Mouse (Mus musculus) liver, embryonic 15.5 days (tissue): Measurements from ENCODE around the gene Gpr107. TPM values are rescaled to one million over a fixed set of nuclear protein-coding genes. Genes with fewer than 3 reads are reported as not detected.
"Not testable (repeated sequence)": the region's sequence is repeated elsewhere in the genome, so short reads cannot be mapped to it uniquely, and the experiment has no call there.

Experiments used
- ATAC-seq: fragments of 200-750 bp; cut with Nextera tagmentation; 2 replicates; pipeline ENCODE4 v1.8.0; 2017; ENCODE audit warnings: moderate number of reproducible peaks, mild to moderate bottlenecking, moderate library complexity; ENCODE audit not compliant: insufficient read depth
- H3K27ac ChIP-seq: fragments of 300-500 bp; sonication (generic); replicated peaks from 2 replicates; pipeline ENCODE4 v1.5.1; 2015; ENCODE audit warnings: mild to moderate bottlenecking, inconsistent platforms
- H3K27me3 ChIP-seq: fragments of 300-500 bp; sonication (generic); 2 replicates; pipeline ENCODE4 v1.6.1; 2015; ENCODE audit warnings: mild to moderate bottlenecking, inconsistent platforms
- H3K36me3 ChIP-seq: fragments of 300-500 bp; sonication (generic); replicated peaks from 2 replicates; pipeline ENCODE4 v1.6.1; 2015; ENCODE audit warnings: moderate library complexity, mild to moderate bottlenecking, inconsistent platforms
- H3K4me1 ChIP-seq: fragments of 300-500 bp; sonication (generic); replicated peaks from 2 replicates; pipeline ENCODE4 v1.6.1; 2015; ENCODE audit warnings: inconsistent platforms
- H3K4me2 ChIP-seq: fragments of 300-500 bp; sonication (generic); 2 replicates; pipeline ENCODE4 v1.6.1; 2015; ENCODE audit warnings: moderate library complexity, mild to moderate bottlenecking, inconsistent platforms
- H3K4me3 ChIP-seq: fragments of 300-500 bp; sonication (generic); replicated peaks from 2 replicates; pipeline ENCODE4 v1.5.1; 2015; ENCODE audit warnings: mild to moderate bottlenecking, inconsistent platforms
- H3K9ac ChIP-seq: fragments of 300-500 bp; sonication (generic); 2 replicates; pipeline ENCODE4 v1.6.1; 2015; ENCODE audit warnings: moderate library complexity, mild to moderate bottlenecking, inconsistent platforms
- H3K9me3 ChIP-seq: fragments of 300-500 bp; sonication (generic); replicated peaks from 2 replicates; pipeline ENCODE4 v1.6.1; 2016; ENCODE audit warnings: inconsistent platforms
- WGBS: fragments of 180-500 bp; shearing (Covaris S2); methylation state at CpG from one replicate; pipeline ENCODE4 v1.1.7; 2015; ENCODE audit warnings: mixed read lengths; ENCODE audit not compliant: insufficient replicate concordance; 5-methylcytosine and 5-hydroxymethylcytosine counted together
- polyA plus RNA-seq: library from polyadenylated mRNA; unstranded; fragments of >200 nt; fragmentation: Nextera tagmentation; extraction: Ambion mirVana; gene quantifications from 2 replicates; pipeline ENCODE4 v1.2.1, GENCODE M21; 2015

Gpr107 gene
- polyA plus RNA-seq, 1 experiment from 2014 or later, result 10.4 TPM

DNA sequence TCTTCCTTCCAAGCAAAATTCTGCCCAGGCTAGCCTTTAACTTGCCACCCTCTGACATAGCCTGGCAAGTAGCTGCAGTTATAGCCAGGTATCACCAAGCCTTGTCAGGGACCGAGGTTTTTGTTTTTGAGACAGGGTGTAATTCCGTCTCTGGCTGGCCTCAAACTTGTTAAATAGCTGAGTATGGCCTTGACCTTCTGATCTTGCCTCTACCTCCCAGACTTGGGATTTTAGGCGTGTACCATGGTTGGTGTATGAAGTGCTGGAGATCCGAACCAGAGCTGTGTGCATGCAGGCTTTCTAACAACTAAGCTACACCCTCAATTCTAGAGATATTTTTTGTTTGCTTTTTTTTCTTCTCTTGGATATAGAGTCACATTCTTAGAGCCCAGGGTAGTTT, 9.5 kb downstream of the Gpr107 start:
- peaks cover 88% of the 10 kb centered on the region for H3K4me1 ChIP-seq
- H3K27me3 ChIP-seq, result no peaks in the 10 kb centered on the region
- H3K9ac ChIP-seq, result no peak overlapping the region
- H3K4me3 ChIP-seq, result no peak overlapping the region
- no peak overlapping the region for H3K27ac ChIP-seq
- H3K36me3 ChIP-seq, result 0 out of 2 replicates have a peak, but pooled peaks cover 2% of the 10 kb centered on the region
- H3K9me3 ChIP-seq, result no peaks in the 10 kb centered on the region
- ATAC-seq, result no peak
- H3K4me2 ChIP-seq, result no peak overlapping the region
- 75% methylated on average over 4 of the region's 4 CpGs for WGBS

DNA sequence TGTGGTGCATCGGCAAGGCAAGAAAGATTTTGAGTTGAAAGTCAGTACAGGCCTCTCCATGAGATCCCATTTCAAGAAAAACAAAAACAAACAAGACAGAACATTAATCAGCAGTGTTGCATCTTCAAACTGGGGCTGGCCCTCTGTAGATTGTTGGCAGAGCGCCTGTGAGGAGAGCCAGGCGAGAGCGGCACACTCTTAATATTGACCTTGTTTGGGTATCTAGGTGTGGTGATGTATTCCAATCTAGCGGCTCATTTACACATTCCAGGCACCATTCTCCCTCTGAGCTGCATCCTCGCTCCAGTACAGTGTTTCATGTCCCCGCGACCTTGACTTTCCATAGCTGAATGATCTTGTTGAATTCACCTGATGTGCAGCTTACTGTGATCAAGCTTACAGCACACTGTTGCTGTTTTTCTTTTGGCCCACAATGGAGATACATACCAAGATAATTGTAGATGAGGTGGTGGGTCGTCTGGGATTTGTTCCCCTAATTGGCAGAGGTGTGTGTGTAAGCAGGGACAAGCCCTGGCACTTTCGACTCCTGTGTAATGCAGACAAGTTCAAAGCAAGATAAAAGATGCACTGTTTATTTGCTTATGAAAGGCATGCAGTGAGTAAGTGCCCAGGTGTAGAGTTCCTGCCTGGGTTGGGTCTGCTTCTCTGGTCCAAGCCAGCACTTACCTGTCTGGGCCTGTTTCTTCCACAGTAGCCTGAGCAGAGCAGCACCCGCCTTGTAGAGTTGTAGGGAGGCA, 11.4 kb downstream of the Gpr107 start:
- no peak overlapping the region for H3K9ac ChIP-seq
- no peaks in the 10 kb centered on the region for H3K27me3 ChIP-seq
- no peaks in the 10 kb centered on the region for H3K9me3 ChIP-seq
- H3K4me3 ChIP-seq, result no peak overlapping the region
- ATAC-seq, result no peak
- H3K36me3 ChIP-seq, result peaks cover 16% of the 10 kb centered on the region
- H3K4me2 ChIP-seq, result no peak overlapping the region
- peaks cover 71% of the 10 kb centered on the region for H3K4me1 ChIP-seq
- WGBS, result 75% methylated on average over 11 of the region's 11 CpGs
- H3K27ac ChIP-seq, result no peak overlapping the region

DNA sequence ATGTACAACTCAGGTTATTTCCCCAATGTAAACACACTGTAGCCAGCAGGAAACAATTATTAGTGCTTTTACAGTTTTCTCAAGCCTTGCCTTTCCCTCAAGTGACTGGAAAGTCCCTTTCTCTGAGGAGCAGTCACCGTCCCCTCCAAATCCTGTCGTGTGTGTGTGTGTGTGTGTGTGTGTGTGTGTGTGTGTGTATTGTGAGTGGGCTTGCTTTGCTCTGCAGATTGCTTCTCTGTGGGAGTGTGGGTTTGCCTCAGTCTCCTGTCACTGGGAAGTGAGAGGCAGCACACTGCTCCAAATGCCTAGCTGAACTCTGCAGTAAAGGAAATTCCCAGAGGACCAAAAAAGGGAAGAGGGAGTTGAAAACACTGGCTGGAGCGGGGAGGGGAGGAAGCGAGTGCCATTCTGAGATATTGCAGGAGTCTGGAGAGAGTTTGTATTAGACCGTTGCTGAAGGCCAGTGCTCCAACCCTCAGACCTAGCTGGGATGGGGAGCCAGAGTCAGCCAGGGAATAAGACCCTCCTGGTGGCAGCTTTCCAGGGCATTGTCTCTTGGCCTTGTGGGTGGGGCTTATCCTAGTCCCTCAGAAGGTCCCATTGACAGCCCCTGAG, 12.8 kb downstream of the Gpr107 start:
- Histone ChIP-seq H3K9ac (no peak overlapping the region), H3K4me3 (no peak overlapping the region), H3K9me3 (no peaks in the 10 kb centered on the region), H3K4me1 (peaks cover 61% of the 10 kb centered on the region), H3K4me2 (no peak overlapping the region), H3K27me3 (no peaks in the 10 kb centered on the region), H3K36me3 (peaks cover 30% of the 10 kb centered on the region), H3K27ac (peak overlapping the region; percentile 19; the same call in 1 of the 2 replicates)
- ATAC-seq, result no peak
- 55% methylated on average over 5 of the region's 5 CpGs for WGBS

DNA sequence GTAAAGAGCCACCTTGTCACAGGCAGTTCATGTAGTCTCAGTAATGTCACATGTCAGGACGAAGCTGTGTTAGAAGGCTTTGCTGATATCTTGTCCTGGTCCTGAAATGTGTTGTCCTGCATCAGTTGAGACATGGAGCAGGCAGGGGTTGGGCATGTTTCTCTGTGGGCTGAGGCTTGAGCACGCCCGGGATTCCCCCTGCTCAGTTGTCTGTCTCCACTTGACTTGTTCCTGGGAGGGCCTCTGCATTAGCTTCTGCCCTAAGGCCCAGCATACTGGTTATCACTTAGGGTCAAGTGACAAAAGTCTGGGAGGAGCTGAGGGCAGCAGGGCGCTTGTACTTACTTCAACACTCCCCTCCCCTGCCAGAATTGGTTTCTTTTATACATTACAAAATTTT, 13.4 kb downstream of the Gpr107 start:
- 39% methylated on average over 4 of the region's 4 CpGs for WGBS
- Histone ChIP-seq H3K4me2 (no peak overlapping the region), H3K27me3 (no peaks in the 10 kb centered on the region), H3K9ac (no peak overlapping the region), H3K36me3 (peaks cover 36% of the 10 kb centered on the region), H3K4me3 (no peak overlapping the region), H3K9me3 (no peaks in the 10 kb centered on the region), H3K4me1 (peaks cover 58% of the 10 kb centered on the region), H3K27ac (peak overlapping the region; percentile 11; the same call in 1 of the 2 replicates)
- ATAC-seq, result no peak

DNA sequence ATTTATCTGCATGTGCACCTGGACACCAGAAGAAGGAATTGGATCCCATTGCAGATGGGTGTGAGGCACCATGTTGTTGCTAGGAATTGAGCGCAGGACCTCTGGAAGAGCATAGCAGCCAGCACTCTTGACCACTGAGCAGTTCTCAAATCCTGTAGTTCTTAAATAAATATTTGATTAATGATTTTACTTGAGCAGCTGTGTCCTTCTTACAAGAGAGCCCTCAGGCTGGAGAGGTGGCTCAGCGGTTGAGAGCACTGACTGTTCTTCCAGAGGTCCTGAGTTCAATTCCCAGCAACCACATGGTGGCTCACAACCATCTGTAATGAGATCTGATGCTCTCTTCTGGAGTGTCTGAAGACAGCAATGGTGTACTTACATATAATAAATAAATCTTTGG, 15.5 kb downstream of the Gpr107 start:
- not testable (repeated sequence) for H3K9ac ChIP-seq, H3K27me3 ChIP-seq, ATAC-seq, H3K9me3 ChIP-seq, H3K4me2 ChIP-seq, H3K27ac ChIP-seq, H3K4me3 ChIP-seq
- WGBS, result 90% methylated on average over 2 of the region's 2 CpGs
- Histone ChIP-seq H3K36me3 (peaks cover 57% of the 10 kb centered on the region), H3K4me1 (peaks cover 53% of the 10 kb centered on the region)

DNA sequence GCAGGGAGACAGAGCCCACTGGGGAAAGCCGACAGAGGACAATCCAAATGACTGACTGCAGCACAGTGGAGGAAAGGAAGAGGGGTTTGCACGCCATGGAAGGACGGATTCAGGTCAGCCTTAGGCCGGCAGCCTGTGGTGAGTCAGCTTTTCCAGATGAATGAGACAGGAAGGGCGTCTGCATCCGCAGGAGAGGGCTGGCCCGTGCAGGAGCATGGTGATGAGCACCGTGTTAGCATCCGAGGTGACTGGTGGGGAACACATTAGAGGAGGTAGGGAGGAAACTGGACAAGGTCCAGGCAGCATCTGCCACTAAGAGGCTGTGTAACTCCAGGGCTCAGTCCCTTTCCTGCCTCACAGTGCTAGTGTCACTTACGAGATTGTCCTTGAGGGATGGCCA, 16.9 kb downstream of the Gpr107 start:
- WGBS, result 60% methylated on average over 10 of the region's 10 CpGs
- Histone ChIP-seq H3K9ac (no peak overlapping the region), H3K4me3 (no peak overlapping the region), H3K36me3 (peaks cover 71% of the 10 kb centered on the region), H3K27me3 (no peaks in the 10 kb centered on the region), H3K4me1 (peaks cover 39% of the 10 kb centered on the region), H3K27ac (no peak overlapping the region), H3K4me2 (no peak overlapping the region), H3K9me3 (no peaks in the 10 kb centered on the region)
- no peak; the same call in 1 of the 2 replicates for ATAC-seq

DNA sequence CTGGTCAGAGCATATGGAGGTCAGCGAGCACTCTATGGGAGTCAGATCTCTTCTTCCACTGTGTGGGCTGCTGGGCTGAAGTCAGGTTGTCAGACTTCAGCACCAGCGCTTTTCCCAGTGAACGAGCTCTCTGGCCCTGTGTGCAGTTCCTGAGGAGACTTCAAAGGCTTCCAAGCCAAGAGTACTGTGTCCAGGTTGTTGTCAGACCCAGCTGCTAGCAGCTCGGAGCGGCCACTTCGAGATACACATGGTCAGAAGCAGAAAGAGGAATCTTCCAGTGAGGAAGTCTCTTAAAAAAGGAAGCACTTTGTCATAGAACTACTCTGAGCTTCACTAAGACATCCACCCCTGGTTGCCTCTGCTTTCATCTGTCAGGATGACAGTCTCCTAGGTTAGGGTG, 18.0 kb downstream of the Gpr107 start:
- Histone ChIP-seq H3K9ac (no peak overlapping the region), H3K4me3 (no peak overlapping the region), H3K27ac (no peak overlapping the region), H3K4me2 (no peak overlapping the region), H3K4me1 (peaks cover 28% of the 10 kb centered on the region), H3K36me3 (peaks cover 80% of the 10 kb centered on the region), H3K9me3 (no peaks in the 10 kb centered on the region), H3K27me3 (no peaks in the 10 kb centered on the region)
- 53% methylated on average over 6 of the region's 6 CpGs for WGBS
- no peak for ATAC-seq

DNA sequence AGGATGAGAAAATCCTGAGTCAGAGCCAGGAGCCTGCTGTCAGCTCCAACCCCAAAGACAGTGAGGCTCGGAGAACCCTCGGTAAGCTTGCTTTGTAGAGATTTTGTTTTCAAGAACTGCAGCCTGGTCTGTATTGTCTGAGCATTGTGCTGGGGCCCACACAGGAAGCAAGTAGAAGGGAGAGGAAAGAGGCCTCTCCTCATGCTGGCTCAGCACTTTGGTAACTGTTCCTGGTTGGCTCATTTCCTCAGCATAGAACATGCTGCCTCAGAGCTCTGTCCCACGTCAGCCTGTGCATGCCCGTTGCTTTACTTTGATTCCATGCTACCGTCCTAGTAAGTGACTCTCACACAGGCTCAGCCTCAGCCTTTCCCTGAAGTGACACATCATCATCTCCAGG, 19.9 kb downstream of the Gpr107 start:
- H3K4me1 ChIP-seq, result peaks cover 19% of the 10 kb centered on the region
- peak; percentile 22; the same call in 1 of the 2 replicates for ATAC-seq
- H3K27ac ChIP-seq, result peak overlapping the region; percentile 54
- no peak overlapping the region for H3K9ac ChIP-seq
- no peak overlapping the region for H3K4me2 ChIP-seq
- H3K36me3 ChIP-seq, result peaks cover 94% of the 10 kb centered on the region
- no peaks in the 10 kb centered on the region for H3K27me3 ChIP-seq
- no peak overlapping the region for H3K4me3 ChIP-seq
- H3K9me3 ChIP-seq, result no peaks in the 10 kb centered on the region
- WGBS, result 38% methylated on average over 5 of the region's 5 CpGs

DNA sequence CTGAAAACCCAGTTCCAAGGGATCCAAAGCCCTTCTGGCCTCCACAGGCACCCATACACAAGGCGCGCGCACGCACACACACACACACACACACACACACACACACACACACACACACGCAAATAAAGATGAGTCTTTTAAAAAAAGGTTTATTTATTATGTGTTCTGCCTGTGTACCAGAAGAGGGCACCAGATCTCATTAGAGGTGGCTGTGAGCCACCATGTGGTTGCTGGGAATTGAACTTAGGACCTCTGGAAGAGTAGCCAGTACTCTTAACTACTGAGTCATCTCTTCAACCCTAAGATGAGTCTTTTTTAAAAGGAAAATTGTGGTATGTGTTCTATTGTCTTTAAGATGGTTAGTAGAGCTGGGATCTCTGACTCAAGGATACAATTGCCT, 20.4 kb downstream of the Gpr107 start:
- Histone ChIP-seq H3K9ac (no peak overlapping the region), H3K27ac (peak overlapping the region; percentile 54; the same call in 1 of the 2 replicates), H3K4me2 (no peak overlapping the region), H3K27me3 (no peaks in the 10 kb centered on the region), H3K4me3 (no peak overlapping the region), H3K36me3 (peaks cover 96% of the 10 kb centered on the region), H3K9me3 (no peaks in the 10 kb centered on the region), H3K4me1 (peaks cover 19% of the 10 kb centered on the region)
- ATAC-seq, result no peak
- 78% methylated on average over 5 of the region's 5 CpGs for WGBS

DNA sequence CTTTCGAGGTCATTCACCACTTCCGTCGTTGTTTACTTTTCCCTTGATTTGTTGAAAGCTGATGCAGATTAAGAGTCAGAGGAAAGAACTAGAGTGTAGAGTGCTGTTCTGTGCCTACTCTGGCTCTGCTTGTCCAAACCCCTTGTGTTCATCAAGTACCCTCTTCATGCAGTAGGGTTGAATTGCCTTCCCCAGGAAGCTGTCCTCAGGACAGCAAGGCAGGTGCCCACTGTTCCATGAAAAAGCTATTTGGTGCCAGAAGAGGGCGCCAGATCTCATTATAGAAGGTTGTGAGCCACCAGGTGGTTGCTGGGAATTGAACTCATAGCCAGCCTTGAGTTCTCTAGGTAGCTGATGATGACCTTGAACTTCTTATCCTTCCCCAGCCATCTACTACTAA, 21.2 kb downstream of the Gpr107 start:
- H3K36me3 ChIP-seq, result peaks cover 96% of the 10 kb centered on the region
- no peak overlapping the region for H3K4me3 ChIP-seq
- H3K27me3 ChIP-seq, result no peaks in the 10 kb centered on the region
- no peak for ATAC-seq
- no peaks in the 10 kb centered on the region for H3K9me3 ChIP-seq
- no peak overlapping the region for H3K4me2 ChIP-seq
- peaks cover 19% of the 10 kb centered on the region for H3K4me1 ChIP-seq
- WGBS, result 70% methylated on average over 4 of the region's 4 CpGs
- H3K27ac ChIP-seq, result no peak overlapping the region
- no peak overlapping the region for H3K9ac ChIP-seq

DNA sequence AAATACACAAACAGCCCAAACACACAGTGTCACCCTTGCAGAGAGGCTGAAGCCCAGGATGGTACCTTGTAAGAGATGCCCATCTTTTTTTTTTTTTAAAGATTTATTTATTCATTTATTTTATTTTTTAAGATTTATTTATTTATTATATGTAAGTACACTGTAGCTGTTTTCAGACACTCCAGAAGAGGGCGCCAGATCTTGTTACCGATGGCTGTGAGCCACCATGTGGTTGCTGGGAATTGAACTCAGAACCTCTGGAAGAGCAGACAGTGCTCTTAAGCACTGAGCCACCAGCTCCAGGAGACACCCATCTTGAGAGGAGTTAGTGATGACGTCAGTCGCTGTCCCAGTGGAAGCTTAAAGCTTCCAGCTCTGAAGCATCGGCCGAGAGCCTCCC, 26.5 kb downstream of the Gpr107 start:
- peaks cover 73% of the 10 kb centered on the region for H3K36me3 ChIP-seq
- not testable (repeated sequence) for H3K4me1 ChIP-seq, ATAC-seq, H3K4me2 ChIP-seq, H3K27me3 ChIP-seq, H3K9me3 ChIP-seq, H3K9ac ChIP-seq, H3K4me3 ChIP-seq, H3K27ac ChIP-seq
- 75% methylated on average over 6 of the region's 6 CpGs for WGBS
